Mouse (Mus musculus) Muller cell, postnatal 12 days (primary cell): ENCODE data around the gene Spock1.

Experiments used
- DNase-seq: peaks from one replicate; pipeline ENCODE4 v3.0.0-alpha.2; 2015; ENCODE audit errors: inconsistent ontology term

The Spock1 gene

GRCm38 (mm10) chr13:57656606-57657005 lies 251.5 kb downstream of the Spock1 start:
- DNase-seq, result no peak

GRCm38 (mm10) chr13:57654362-57654761 lies 253.8 kb downstream of the Spock1 start:
- no peak for DNase-seq

- peak; percentile 30 for DNase-seq
Observed at GRCm38 (mm10) chr13:57651236-57651635, 256.9 kb downstream of the Spock1 start.

GRCm38 (mm10) chr13:57648784-57649183 lies 259.3 kb downstream of the Spock1 start:
- DNase-seq, result no peak

- no peak for DNase-seq
Observed at GRCm38 (mm10) chr13:57647456-57647855, 260.7 kb downstream of the Spock1 start.

- no peak for DNase-seq
Observed at GRCm38 (mm10) chr13:57643036-57643435, 265.1 kb downstream of the Spock1 start.

- no peak for DNase-seq
Observed at GRCm38 (mm10) chr13:57641649-57642048, 266.5 kb downstream of the Spock1 start.

- no peak for DNase-seq
Observed at GRCm38 (mm10) chr13:57640968-57641367, 267.2 kb downstream of the Spock1 start.

GRCm38 (mm10) chr13:57638820-57639219 lies 269.3 kb downstream of the Spock1 start:
- DNase-seq, result no peak

GRCm38 (mm10) chr13:57637606-57638132 lies 270.5 kb downstream of the Spock1 start:
- no peak for DNase-seq

GRCm38 (mm10) chr13:57637080-57637572 lies 271.0 kb downstream of the Spock1 start:
- DNase-seq, result no peak

- DNase-seq, result peak; percentile 22
Observed at GRCm38 (mm10) chr13:57636196-57637015, 271.7 kb downstream of the Spock1 start.

- no peak for DNase-seq
Observed at GRCm38 (mm10) chr13:57630532-57630931, 277.6 kb downstream of the Spock1 start.

GRCm38 (mm10) chr13:57628218-57628617 lies 279.9 kb downstream of the Spock1 start:
- no peak for DNase-seq

GRCm38 (mm10) chr13:57626434-57626833 lies 281.7 kb downstream of the Spock1 start:
- no peak for DNase-seq

- no peak for DNase-seq
Observed at GRCm38 (mm10) chr13:57623909-57624481, 284.1 kb downstream of the Spock1 start.

- DNase-seq, result no peak
Observed at GRCm38 (mm10) chr13:57619079-57619768, 288.9 kb downstream of the Spock1 start.

GRCm38 (mm10) chr13:57611326-57612171 lies 296.6 kb downstream of the Spock1 start:
- no peak for DNase-seq

GRCm38 (mm10) chr13:57609946-57610345 lies 298.2 kb downstream of the Spock1 start:
- DNase-seq, result no peak

GRCm38 (mm10) chr13:57604437-57604836 lies 303.7 kb downstream of the Spock1 start:
- DNase-seq, result no peak

GRCm38 (mm10) chr13:57603226-57603625 lies 304.9 kb downstream of the Spock1 start:
- peak; percentile 38 for DNase-seq
